Comparison of ENCODE assay signal across 12 mouse cellular contexts in genomic region chr9:101694054-101694453, GRCm38 (mm10).
"Had no signal": no experiment of that assay in that cellular context is flagged by ENCODE, and none has a peak within 500 bp of the region (broad histone marks: within the 10 kb centered on the region; RNA-seq: fewer than 3 reads in every experiment).

No protein-coding gene starts in this region.

- DNase-seq: retina, postnatal 1 day; right cerebral cortex, adult 18-20 months; right cerebral cortex, postnatal 14 days; right cerebral cortex, postnatal 25 days; right cerebral cortex, postnatal 4 days; spleen, adult 18-20 months; thymus, adult 18-20 months; thymus, adult 2 months; thymus, postnatal 14 days; thymus, postnatal 25 days; thymus, postnatal 36 days; thymus, postnatal 4 days had no signal
